Mouse (Mus musculus): Measurements from ENCODE around the gene Kremen2. TPM values are rescaled to one million over a fixed set of nuclear protein-coding genes. Genes with fewer than 3 reads are reported as not detected.
"Not testable (repeated sequence)": the region's sequence is repeated elsewhere in the genome, so short reads cannot be mapped to it uniquely, and the experiment has no call there.

Kremen2 gene
- polyA plus RNA-seq, 1 experiment from 2014 or later: 0.63 TPM

- H3K9ac ChIP-seq (ENCODE audit: low read depth, low read length): peak within 1 kb of the TSS; percentile 80
- H3K4me2 ChIP-seq: peak within 1 kb of the TSS; percentile 96
- peak; percentile 50 for ATAC-seq (replicated peaks; ENCODE audit: insufficient number of reproducible peaks, low FRiP score, low TSS enrichment)
- H3K4me1 ChIP-seq (ENCODE audit: control insufficient read depth, insufficient read depth, low read length): peaks cover 6% of the 10 kb centered on the region
- H3K36me3 ChIP-seq (ENCODE audit: control insufficient read depth, insufficient read depth, low read length): no peaks in the 10 kb centered on the region
- H3K9me3 ChIP-seq (replicated peaks; ENCODE audit: control insufficient read depth, low read length): no peaks in the 10 kb centered on the region
- peak within 1 kb of the TSS; percentile 64 for H3K4me3 ChIP-seq (ENCODE audit: low read depth, low read length)
- H3K27me3 ChIP-seq (ENCODE audit: control insufficient read depth, insufficient read depth, low read length): no peaks in the 10 kb centered on the region
- WGBS (ENCODE audit: insufficient replicate concordance): 3% methylated on average over 40 of the region's 43 CpGs
- H3K27ac ChIP-seq (ENCODE audit: low read depth, low read length): no peak within 1 kb of the TSS
Observed at GRCm38 (mm10) chr17:23785561-23786471, 40.2 kb upstream of the Kremen2 start, which contains the start of gene Flywch2. Gene Flywch2 (minus strand): TSS chr17:23786081.

DNA sequence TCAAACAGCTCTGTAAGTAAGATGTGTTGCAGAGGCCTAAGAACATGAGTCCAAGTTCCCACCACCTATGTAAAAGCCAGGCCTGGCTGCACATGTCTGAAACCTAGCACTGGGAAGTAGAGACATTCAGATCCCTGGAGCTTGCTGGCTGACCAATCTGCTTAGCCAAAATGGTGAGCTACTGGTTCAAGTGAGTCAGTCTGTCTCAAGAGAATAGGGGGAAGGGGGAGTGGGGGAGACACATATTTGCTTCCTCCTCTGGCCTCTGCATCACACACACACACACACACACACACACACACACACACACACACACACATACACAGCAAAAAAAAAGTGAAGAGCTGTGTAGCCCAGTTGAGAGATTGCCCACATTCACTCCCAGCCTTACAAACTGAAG, 37.7 kb upstream of the Kremen2 start:
- no peak overlapping the region for H3K4me2 ChIP-seq
- H3K9me3 ChIP-seq (replicated peaks; ENCODE audit: control insufficient read depth, low read length): no peaks in the 10 kb centered on the region
- no peaks in the 10 kb centered on the region for H3K36me3 ChIP-seq (ENCODE audit: control insufficient read depth, insufficient read depth, low read length)
- no peak overlapping the region for H3K27ac ChIP-seq (ENCODE audit: low read depth, low read length)
- no peaks in the 10 kb centered on the region for H3K4me1 ChIP-seq (ENCODE audit: control insufficient read depth, insufficient read depth, low read length)
- no peak overlapping the region for H3K4me3 ChIP-seq (ENCODE audit: low read depth, low read length)
- H3K27me3 ChIP-seq (ENCODE audit: control insufficient read depth, insufficient read depth, low read length): no peaks in the 10 kb centered on the region
- ATAC-seq (replicated peaks; ENCODE audit: insufficient number of reproducible peaks, low FRiP score, low TSS enrichment): no peak
- H3K9ac ChIP-seq (ENCODE audit: low read depth, low read length): no peak overlapping the region

GRCm38 (mm10) chr17:23778447-23778846, 32.8 kb upstream of the Kremen2 start:
- H3K36me3 ChIP-seq (ENCODE audit: control insufficient read depth, insufficient read depth, low read length): no peaks in the 10 kb centered on the region
- no peak overlapping the region for H3K27ac ChIP-seq (ENCODE audit: low read depth, low read length)
- 39% methylated on average over 2 of the region's 2 CpGs for WGBS (ENCODE audit: insufficient replicate concordance)
- ATAC-seq (replicated peaks; ENCODE audit: insufficient number of reproducible peaks, low FRiP score, low TSS enrichment): no peak
- H3K4me1 ChIP-seq (ENCODE audit: control insufficient read depth, insufficient read depth, low read length): no peaks in the 10 kb centered on the region
- H3K27me3 ChIP-seq (ENCODE audit: control insufficient read depth, insufficient read depth, low read length): no peaks in the 10 kb centered on the region
- no peak overlapping the region for H3K4me3 ChIP-seq (ENCODE audit: low read depth, low read length)
- no peak overlapping the region for H3K4me2 ChIP-seq
- H3K9ac ChIP-seq (ENCODE audit: low read depth, low read length): no peak overlapping the region
- no peaks in the 10 kb centered on the region for H3K9me3 ChIP-seq (replicated peaks; ENCODE audit: control insufficient read depth, low read length)

DNA sequence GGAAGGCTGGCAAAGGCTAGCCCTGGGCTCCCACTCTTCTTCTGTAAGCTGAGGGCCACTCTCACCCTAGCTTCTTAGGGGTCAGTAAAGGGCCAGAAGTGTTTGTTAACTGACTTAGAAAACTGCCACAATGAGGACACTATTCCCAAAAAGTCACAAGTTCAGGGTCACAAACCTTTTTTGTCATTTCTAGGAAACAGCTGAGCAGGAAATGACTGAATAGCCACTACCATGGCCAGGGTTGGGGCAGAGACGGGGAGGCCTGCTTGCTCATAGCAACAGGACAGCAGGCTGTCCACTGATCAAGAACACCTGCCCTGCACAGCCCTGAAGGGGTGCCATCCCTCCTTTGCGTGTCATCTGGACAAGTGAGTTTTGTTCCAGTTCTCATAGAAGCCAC, 31.5 kb upstream of the Kremen2 start:
- no peak overlapping the region for H3K9ac ChIP-seq (ENCODE audit: low read depth, low read length)
- WGBS (ENCODE audit: insufficient replicate concordance): 61% methylated on average over 2 of the region's 2 CpGs

GRCm38 (mm10) chr17:23776216-23776615, 30.6 kb upstream of the Kremen2 start:
- ATAC-seq (replicated peaks; ENCODE audit: insufficient number of reproducible peaks, low FRiP score, low TSS enrichment): no peak
- Histone ChIP-seq H3K4me2 (no peak overlapping the region), H3K4me3 (ENCODE audit: low read depth, low read length) (no peak overlapping the region), H3K36me3 (ENCODE audit: control insufficient read depth, insufficient read depth, low read length) (no peaks in the 10 kb centered on the region), H3K27me3 (ENCODE audit: control insufficient read depth, insufficient read depth, low read length) (no peaks in the 10 kb centered on the region), H3K9ac (ENCODE audit: low read depth, low read length) (no peak overlapping the region), H3K9me3 (replicated peaks; ENCODE audit: control insufficient read depth, low read length) (no peaks in the 10 kb centered on the region), H3K27ac (ENCODE audit: low read depth, low read length) (no peak overlapping the region), H3K4me1 (ENCODE audit: control insufficient read depth, insufficient read depth, low read length) (no peaks in the 10 kb centered on the region)
- 64% methylated on average over 10 of the region's 10 CpGs for WGBS (ENCODE audit: insufficient replicate concordance)

More for the DNA sequence above, 31.5 kb upstream of the Kremen2 start:
- Histone ChIP-seq H3K27ac (ENCODE audit: low read depth, low read length) (no peak overlapping the region), H3K9me3 (replicated peaks; ENCODE audit: control insufficient read depth, low read length) (no peaks in the 10 kb centered on the region), H3K4me3 (ENCODE audit: low read depth, low read length) (no peak overlapping the region), H3K4me1 (ENCODE audit: control insufficient read depth, insufficient read depth, low read length) (no peaks in the 10 kb centered on the region), H3K27me3 (ENCODE audit: control insufficient read depth, insufficient read depth, low read length) (no peaks in the 10 kb centered on the region), H3K4me2 (no peak overlapping the region), H3K36me3 (ENCODE audit: control insufficient read depth, insufficient read depth, low read length) (no peaks in the 10 kb centered on the region)
- ATAC-seq (replicated peaks; ENCODE audit: insufficient number of reproducible peaks, low FRiP score, low TSS enrichment): no peak

- Histone ChIP-seq H3K4me2 (no peak overlapping the region), H3K9ac (ENCODE audit: low read depth, low read length) (no peak overlapping the region), H3K4me3 (ENCODE audit: low read depth, low read length) (no peak overlapping the region), H3K4me1 (ENCODE audit: control insufficient read depth, insufficient read depth, low read length) (peaks cover 7% of the 10 kb centered on the region), H3K9me3 (replicated peaks; ENCODE audit: control insufficient read depth, low read length) (no peaks in the 10 kb centered on the region), H3K27ac (ENCODE audit: low read depth, low read length) (no peak overlapping the region), H3K36me3 (ENCODE audit: control insufficient read depth, insufficient read depth, low read length) (no peaks in the 10 kb centered on the region), H3K27me3 (ENCODE audit: control insufficient read depth, insufficient read depth, low read length) (no peaks in the 10 kb centered on the region)
- ATAC-seq (replicated peaks; ENCODE audit: insufficient number of reproducible peaks, low FRiP score, low TSS enrichment): no peak
- 6% methylated on average over 12 of the region's 12 CpGs for WGBS (ENCODE audit: insufficient replicate concordance)
Observed at GRCm38 (mm10) chr17:23774090-23774489, 28.5 kb upstream of the Kremen2 start.

- no peak for ATAC-seq (replicated peaks; ENCODE audit: insufficient number of reproducible peaks, low FRiP score, low TSS enrichment)
- H3K27me3 ChIP-seq (ENCODE audit: control insufficient read depth, insufficient read depth, low read length): no peaks in the 10 kb centered on the region
- WGBS (ENCODE audit: insufficient replicate concordance): 62% methylated on average over 6 of the region's 6 CpGs
- no peak overlapping the region for H3K27ac ChIP-seq (ENCODE audit: low read depth, low read length)
- H3K4me2 ChIP-seq: no peak overlapping the region
- H3K9ac ChIP-seq (ENCODE audit: low read depth, low read length): no peak overlapping the region
- peaks cover 7% of the 10 kb centered on the region for H3K4me1 ChIP-seq (ENCODE audit: control insufficient read depth, insufficient read depth, low read length)
- H3K9me3 ChIP-seq (replicated peaks; ENCODE audit: control insufficient read depth, low read length): no peaks in the 10 kb centered on the region
- H3K4me3 ChIP-seq (ENCODE audit: low read depth, low read length): no peak overlapping the region
- no peaks in the 10 kb centered on the region for H3K36me3 ChIP-seq (ENCODE audit: control insufficient read depth, insufficient read depth, low read length)
Observed at GRCm38 (mm10) chr17:23773676-23774075, 28.0 kb upstream of the Kremen2 start.

DNA sequence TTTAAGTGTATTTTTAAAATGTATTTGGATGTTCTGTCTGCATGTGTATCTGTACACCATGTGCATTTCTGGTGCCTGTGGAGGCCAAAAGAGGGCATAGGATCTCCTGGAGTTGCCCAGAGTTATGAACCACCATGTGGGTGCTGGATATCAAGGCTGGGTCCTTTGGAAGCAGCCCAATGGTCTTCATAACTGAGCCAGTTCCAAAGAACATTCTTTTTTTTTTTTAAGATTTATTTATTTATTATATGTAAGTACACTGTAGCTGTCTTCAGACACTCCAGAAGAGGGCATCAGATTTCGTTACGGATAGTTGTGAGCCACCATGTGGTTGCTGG, 26.6 kb upstream of the Kremen2 start:
- not testable (repeated sequence) for H3K4me1 ChIP-seq (ENCODE audit: control insufficient read depth, insufficient read depth, low read length); H3K27ac ChIP-seq (ENCODE audit: low read depth, low read length); H3K9me3 ChIP-seq (replicated peaks; ENCODE audit: control insufficient read depth, low read length); H3K36me3 ChIP-seq (ENCODE audit: control insufficient read depth, insufficient read depth, low read length); H3K9ac ChIP-seq (ENCODE audit: low read depth, low read length); ATAC-seq (replicated peaks; ENCODE audit: insufficient number of reproducible peaks, low FRiP score, low TSS enrichment); H3K4me3 ChIP-seq (ENCODE audit: low read depth, low read length); H3K4me2 ChIP-seq; H3K27me3 ChIP-seq (ENCODE audit: control insufficient read depth, insufficient read depth, low read length)
- 80% methylated on average over 2 of the region's 2 CpGs for WGBS (ENCODE audit: insufficient replicate concordance)

All from heart, embryonic 11.5 days (tissue).